Mouse (Mus musculus): ENCODE measurements around the gene Mrpl47. TPM values are rescaled to one million over a fixed set of nuclear protein-coding genes. Genes with fewer than 3 reads are reported as not detected.
A peak's percentile ranks its signal among the peaks of the same experiment; 100 is the strongest.
"Not testable (repeated sequence)": the region's sequence is repeated elsewhere in the genome, so short reads cannot be mapped to it uniquely, and the experiment has no call there.

Mrpl47 gene
- polyA plus RNA-seq, 1 experiment from 2014 or later: 35.7 TPM

DNA sequence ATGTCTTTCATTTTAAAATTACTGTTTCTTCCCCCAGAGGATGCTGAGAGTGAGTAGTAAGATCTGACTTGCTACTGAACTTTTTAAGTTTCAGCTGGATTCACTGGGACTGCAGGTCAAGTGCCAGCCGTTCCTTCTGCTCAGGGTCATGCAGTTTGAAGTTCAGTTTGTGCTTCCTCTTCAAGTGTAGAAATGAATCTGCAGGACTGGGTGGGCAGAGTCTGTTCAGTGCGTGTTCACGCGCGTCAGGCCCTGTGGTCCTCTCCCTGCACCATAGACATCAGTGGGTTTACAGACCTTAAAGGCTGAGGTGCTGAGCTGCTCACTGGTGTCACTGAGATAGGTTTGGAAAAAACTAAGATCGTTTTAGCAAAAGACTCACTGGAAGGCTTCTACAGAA, 7.6 kb upstream of the Mrpl47 start:
- no peak overlapping the region for H3K9ac ChIP-seq (ENCODE audit: low read depth, low read length)
- 94% methylated on average over 6 of the region's 6 CpGs for WGBS
- H3K4me2 ChIP-seq (replicated peaks; ENCODE audit: low read depth, low read length): no peak overlapping the region
- no peak overlapping the region for H3K27ac ChIP-seq (ENCODE audit: low read depth, low read length)
- ATAC-seq (ENCODE audit: low FRiP score, low TSS enrichment): no peak
- no peaks in the 10 kb centered on the region for H3K27me3 ChIP-seq (ENCODE audit: control insufficient read depth, insufficient read depth, low read length)
- no peaks in the 10 kb centered on the region for H3K9me3 ChIP-seq (ENCODE audit: control insufficient read depth, low read length)
- no peak overlapping the region for H3K4me3 ChIP-seq (ENCODE audit: low read length)
- no peaks in the 10 kb centered on the region for H3K4me1 ChIP-seq (ENCODE audit: control insufficient read depth, insufficient read depth, low read length)
- H3K36me3 ChIP-seq (ENCODE audit: control insufficient read depth, insufficient read depth, low read length): peaks cover 41% of the 10 kb centered on the region

DNA sequence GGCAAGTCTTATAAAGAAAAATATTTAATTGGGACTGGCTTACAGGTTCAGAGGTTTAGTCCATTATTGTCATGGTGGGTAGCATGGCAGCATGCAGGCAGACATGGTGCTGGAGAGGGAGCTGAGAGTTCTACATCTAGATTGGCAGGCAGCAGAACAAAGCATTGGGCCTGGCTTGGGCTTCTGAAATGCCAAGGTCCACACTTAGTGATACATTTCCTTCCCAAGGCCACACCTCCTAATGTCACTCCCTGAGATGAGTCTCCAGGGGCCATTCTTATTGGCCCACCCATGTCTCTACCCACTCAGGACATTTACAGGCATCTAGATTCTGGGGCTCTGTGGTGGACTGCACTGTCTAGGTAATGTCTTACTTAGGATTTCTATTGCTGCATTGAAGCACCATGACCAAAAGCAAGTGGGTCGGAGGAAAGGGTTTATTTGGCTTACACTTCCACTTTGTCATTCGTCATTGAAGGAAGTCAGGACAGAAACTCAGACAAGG, 4.9 kb upstream of the Mrpl47 start:
- Histone ChIP-seq H3K4me1 (ENCODE audit: control insufficient read depth, insufficient read depth, low read length) (peaks cover 7% of the 10 kb centered on the region; the same call in 1 of the 2 replicates), H3K27me3 (ENCODE audit: control insufficient read depth, insufficient read depth, low read length) (no peaks in the 10 kb centered on the region), H3K9ac (ENCODE audit: low read depth, low read length) (no peak overlapping the region), H3K4me3 (ENCODE audit: low read length) (no peak overlapping the region), H3K27ac (ENCODE audit: low read depth, low read length) (no peak overlapping the region), H3K4me2 (replicated peaks; ENCODE audit: low read depth, low read length) (no peak overlapping the region), H3K36me3 (ENCODE audit: control insufficient read depth, insufficient read depth, low read length) (peaks cover 23% of the 10 kb centered on the region), H3K9me3 (ENCODE audit: control insufficient read depth, low read length) (no peaks in the 10 kb centered on the region)
- ATAC-seq (ENCODE audit: low FRiP score, low TSS enrichment): no peak
- WGBS: 78% methylated on average over 2 of the region's 2 CpGs

DNA sequence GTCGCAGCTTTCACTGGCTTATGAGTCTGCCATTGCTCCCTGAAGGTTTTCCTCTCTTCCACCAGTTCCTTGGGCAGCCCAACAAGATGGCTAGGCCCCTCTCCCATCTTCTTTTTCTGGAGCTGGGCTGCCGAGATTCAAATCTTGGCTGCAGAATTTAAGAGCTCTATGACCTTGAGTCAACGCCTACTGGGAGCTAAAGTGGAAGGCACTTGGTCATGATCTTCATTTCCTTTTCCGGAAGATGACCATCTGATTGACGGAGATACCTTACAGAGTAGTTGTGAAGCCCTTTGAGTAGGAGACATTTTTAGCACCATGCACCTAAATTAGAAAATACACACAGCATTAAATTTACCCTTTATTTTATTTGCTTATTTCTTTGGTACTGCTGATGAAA, 1.1 kb upstream of the Mrpl47 start:
- H3K27ac ChIP-seq (ENCODE audit: low read depth, low read length): no peak overlapping the region
- peaks cover 14% of the 10 kb centered on the region; the same call in 1 of the 2 replicates for H3K4me1 ChIP-seq (ENCODE audit: control insufficient read depth, insufficient read depth, low read length)
- H3K27me3 ChIP-seq (ENCODE audit: control insufficient read depth, insufficient read depth, low read length): no peaks in the 10 kb centered on the region
- H3K9ac ChIP-seq (ENCODE audit: low read depth, low read length): no peak overlapping the region
- no peaks in the 10 kb centered on the region for H3K9me3 ChIP-seq (ENCODE audit: control insufficient read depth, low read length)
- H3K4me3 ChIP-seq (ENCODE audit: low read length): no peak overlapping the region
- WGBS: 84% methylated on average over 5 of the region's 5 CpGs
- no peak for ATAC-seq (ENCODE audit: low FRiP score, low TSS enrichment)
- peaks cover 8% of the 10 kb centered on the region; the same call in 1 of the 2 replicates for H3K36me3 ChIP-seq (ENCODE audit: control insufficient read depth, insufficient read depth, low read length)
- no peak overlapping the region; the same call in 1 of the 2 replicates for H3K4me2 ChIP-seq (replicated peaks; ENCODE audit: low read depth, low read length)

DNA sequence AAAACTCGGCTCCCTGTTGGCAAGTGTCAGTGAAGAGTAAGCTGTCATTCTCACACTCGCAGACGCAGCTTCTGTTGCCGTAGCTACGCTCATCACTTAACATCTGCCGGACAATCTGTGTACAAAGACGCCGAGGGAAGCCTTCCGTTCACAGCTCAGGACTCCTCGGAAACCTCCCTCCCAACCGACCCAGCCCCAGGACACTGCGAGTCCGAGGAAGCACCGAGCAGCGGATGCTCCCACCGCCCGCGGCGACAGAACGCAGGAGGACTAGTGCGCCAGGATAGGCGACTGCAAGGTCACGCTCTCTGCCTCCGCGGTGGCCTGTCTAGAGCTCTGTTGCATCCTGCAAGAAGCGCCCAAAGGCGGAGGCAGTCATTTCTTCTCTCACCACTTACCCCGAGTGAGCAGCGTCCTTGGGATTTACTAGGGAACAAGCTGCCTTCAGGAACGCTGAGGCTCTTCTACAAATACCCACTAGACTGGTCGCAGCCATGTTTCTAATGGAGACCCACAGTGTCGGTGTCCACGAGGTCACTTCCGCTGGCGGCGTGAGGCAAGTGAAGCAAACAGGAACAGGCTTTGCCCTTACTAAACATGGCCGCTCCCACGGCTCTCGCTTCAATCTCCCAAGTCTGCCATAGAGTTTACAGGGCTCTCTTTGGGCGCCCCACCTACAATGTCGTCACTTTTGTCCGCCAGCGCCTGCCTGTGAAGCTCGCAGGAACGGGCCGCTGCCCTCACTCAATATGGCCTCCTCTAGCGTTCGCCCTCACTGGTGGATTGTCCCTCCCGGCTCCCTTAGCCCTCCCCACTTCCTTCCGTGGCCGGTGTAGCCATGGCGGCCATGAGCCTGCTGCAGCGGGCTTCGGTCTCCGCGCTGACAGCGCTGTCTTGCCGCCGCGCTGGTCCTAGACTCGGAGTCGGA, 897 bp downstream of the Mrpl47 start, which contains the start of gene Ndufb5:
Ndufb5 (plus strand) TSS at position 747 of the 928 bp plus-strand sequence.
- Histone ChIP-seq H3K27me3 (ENCODE audit: control insufficient read depth, insufficient read depth, low read length) (no peaks in the 10 kb centered on the region), H3K9ac (ENCODE audit: low read depth, low read length) (peak within 1 kb of the TSS; percentile 85), H3K4me3 (ENCODE audit: low read length) (peak within 1 kb of the TSS; percentile 98), H3K9me3 (ENCODE audit: control insufficient read depth, low read length) (no peaks in the 10 kb centered on the region), H3K4me1 (ENCODE audit: control insufficient read depth, insufficient read depth, low read length) (peaks cover 14% of the 10 kb centered on the region; the same call in 1 of the 2 replicates), H3K36me3 (ENCODE audit: control insufficient read depth, insufficient read depth, low read length) (peaks cover 17% of the 10 kb centered on the region), H3K4me2 (replicated peaks; ENCODE audit: low read depth, low read length) (peak within 1 kb of the TSS; percentile 80), H3K27ac (ENCODE audit: low read depth, low read length) (peak within 1 kb of the TSS; percentile 74; the same call in 1 of the 2 replicates)
- peak; percentile 98 for ATAC-seq (ENCODE audit: low FRiP score, low TSS enrichment)
- WGBS: under 1% methylated on average over 62 of the region's 62 CpGs

DNA sequence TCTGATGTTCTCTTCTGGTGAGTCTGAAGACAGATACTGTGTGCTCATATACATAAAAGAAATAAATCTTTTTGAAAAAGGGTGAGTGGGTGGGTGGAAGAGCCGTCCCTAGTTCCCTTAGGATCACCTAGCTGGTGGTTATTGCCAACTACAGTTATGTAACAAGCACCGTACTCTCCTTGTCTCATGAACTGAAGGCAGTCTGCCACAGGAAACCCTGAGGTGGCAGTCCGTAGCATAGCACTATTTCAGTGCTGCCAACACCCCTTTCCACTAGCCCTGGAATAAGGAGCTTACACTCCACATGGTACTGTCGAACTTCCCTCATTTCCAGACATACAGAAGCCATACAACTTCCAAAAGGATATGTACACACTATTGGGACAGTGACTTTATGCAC, 9.5 kb downstream of the Mrpl47 start:
- Histone ChIP-seq H3K9ac (ENCODE audit: low read depth, low read length) (no peak overlapping the region), H3K27me3 (ENCODE audit: control insufficient read depth, insufficient read depth, low read length) (no peaks in the 10 kb centered on the region), H3K27ac (ENCODE audit: low read depth, low read length) (no peak overlapping the region), H3K4me3 (ENCODE audit: low read length) (no peak overlapping the region), H3K9me3 (ENCODE audit: control insufficient read depth, low read length) (no peaks in the 10 kb centered on the region), H3K4me1 (ENCODE audit: control insufficient read depth, insufficient read depth, low read length) (no peaks in the 10 kb centered on the region), H3K4me2 (replicated peaks; ENCODE audit: low read depth, low read length) (no peak overlapping the region), H3K36me3 (ENCODE audit: control insufficient read depth, insufficient read depth, low read length) (peaks cover 88% of the 10 kb centered on the region)
- ATAC-seq (ENCODE audit: low FRiP score, low TSS enrichment): no peak
- 80% methylated on average over 4 of the region's 4 CpGs for WGBS

DNA sequence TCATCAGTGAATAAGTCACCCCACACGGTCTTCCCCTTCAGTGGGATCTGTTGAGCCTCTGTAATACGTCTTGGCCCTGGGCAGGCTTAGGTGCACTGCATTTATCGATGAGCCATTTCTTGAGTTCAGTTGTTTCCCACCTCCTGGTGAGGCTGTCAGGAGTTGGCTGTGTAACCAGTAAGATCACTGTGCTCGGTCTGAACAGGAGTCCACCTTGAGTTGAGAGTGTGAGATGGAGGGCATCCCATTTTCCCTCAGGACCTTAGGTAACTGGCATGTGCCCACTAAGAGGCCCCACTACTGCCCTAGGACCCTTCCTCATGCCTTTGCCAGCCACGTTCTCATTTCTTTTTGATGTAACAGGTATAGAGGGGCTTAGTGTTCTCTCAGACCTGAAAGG, 11.5 kb downstream of the Mrpl47 start:
- no peak overlapping the region for H3K9ac ChIP-seq (ENCODE audit: low read depth, low read length)
- no peak for ATAC-seq (ENCODE audit: low FRiP score, low TSS enrichment)
- peaks cover 91% of the 10 kb centered on the region for H3K36me3 ChIP-seq (ENCODE audit: control insufficient read depth, insufficient read depth, low read length)
- H3K4me1 ChIP-seq (ENCODE audit: control insufficient read depth, insufficient read depth, low read length): no peaks in the 10 kb centered on the region
- H3K4me2 ChIP-seq (replicated peaks; ENCODE audit: low read depth, low read length): no peak overlapping the region
- no peak overlapping the region for H3K4me3 ChIP-seq (ENCODE audit: low read length)
- no peaks in the 10 kb centered on the region for H3K27me3 ChIP-seq (ENCODE audit: control insufficient read depth, insufficient read depth, low read length)
- H3K9me3 ChIP-seq (ENCODE audit: control insufficient read depth, low read length): no peaks in the 10 kb centered on the region
- WGBS: 89% methylated on average over 5 of the region's 5 CpGs
- no peak overlapping the region for H3K27ac ChIP-seq (ENCODE audit: low read depth, low read length)

DNA sequence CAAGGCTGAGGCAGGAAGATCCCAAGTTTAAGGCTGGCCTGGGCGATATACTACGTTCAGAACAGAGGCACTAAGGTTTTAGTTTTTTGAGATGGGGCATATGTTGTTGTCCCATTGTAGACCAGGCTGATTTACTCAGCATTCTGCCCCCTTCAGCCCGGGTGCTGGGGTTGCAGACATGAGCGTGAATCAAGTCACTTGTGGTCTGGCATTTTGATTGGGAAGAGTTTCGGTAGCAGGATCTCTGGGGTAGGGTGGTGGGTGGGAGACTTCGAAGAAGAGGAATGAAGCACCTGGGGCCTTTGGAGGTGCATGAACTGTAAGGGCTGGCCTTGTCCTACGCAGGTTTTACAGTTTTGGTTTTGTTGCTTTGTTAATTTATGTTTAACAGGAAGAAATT, 13.2 kb downstream of the Mrpl47 start:
- WGBS: 94% methylated on average over 7 of the region's 7 CpGs
- no peaks in the 10 kb centered on the region for H3K9me3 ChIP-seq (ENCODE audit: control insufficient read depth, low read length)
- H3K4me1 ChIP-seq (ENCODE audit: control insufficient read depth, insufficient read depth, low read length): no peaks in the 10 kb centered on the region

DNA sequence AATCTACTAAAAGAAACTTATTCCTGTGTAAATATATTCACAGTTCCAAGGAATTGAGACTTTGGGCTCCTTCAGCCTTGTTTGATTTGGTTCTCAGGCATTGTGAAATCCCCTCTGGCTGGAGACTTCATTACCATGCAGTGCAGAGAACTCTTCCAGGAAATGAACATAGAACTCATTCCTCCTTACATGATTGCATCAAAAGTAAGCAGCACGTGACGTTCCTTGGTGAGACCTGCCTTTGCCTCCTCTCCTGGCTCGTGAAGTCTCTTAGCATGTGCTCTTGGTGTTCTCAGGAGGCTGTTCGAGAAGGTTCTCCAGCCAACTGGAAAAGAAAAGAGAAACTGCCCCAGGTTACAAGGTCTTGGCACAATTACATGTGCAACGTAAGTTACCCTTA, 19.1 kb downstream of the Mrpl47 start:
- no peaks in the 10 kb centered on the region for H3K4me1 ChIP-seq (ENCODE audit: control insufficient read depth, insufficient read depth, low read length)
- peaks cover 95% of the 10 kb centered on the region for H3K36me3 ChIP-seq (ENCODE audit: control insufficient read depth, insufficient read depth, low read length)
- no peaks in the 10 kb centered on the region for H3K9me3 ChIP-seq (ENCODE audit: control insufficient read depth, low read length)
- no peak for ATAC-seq (ENCODE audit: low FRiP score, low TSS enrichment)
- H3K9ac ChIP-seq (ENCODE audit: low read depth, low read length): no peak overlapping the region
- 88% methylated on average over 5 of the region's 5 CpGs for WGBS
- H3K4me2 ChIP-seq (replicated peaks; ENCODE audit: low read depth, low read length): no peak overlapping the region
- H3K4me3 ChIP-seq (ENCODE audit: low read length): no peak overlapping the region
- H3K27ac ChIP-seq (ENCODE audit: low read depth, low read length): no peak overlapping the region
- H3K27me3 ChIP-seq (ENCODE audit: control insufficient read depth, insufficient read depth, low read length): no peaks in the 10 kb centered on the region

More for the DNA sequence above, 13.2 kb downstream of the Mrpl47 start:
- Histone ChIP-seq H3K27ac (ENCODE audit: low read depth, low read length) (no peak overlapping the region), H3K36me3 (ENCODE audit: control insufficient read depth, insufficient read depth, low read length) (peaks cover 92% of the 10 kb centered on the region), H3K27me3 (ENCODE audit: control insufficient read depth, insufficient read depth, low read length) (no peaks in the 10 kb centered on the region), H3K9ac (ENCODE audit: low read depth, low read length) (no peak overlapping the region), H3K4me2 (replicated peaks; ENCODE audit: low read depth, low read length) (no peak overlapping the region), H3K4me3 (ENCODE audit: low read length) (no peak overlapping the region)
- ATAC-seq (ENCODE audit: low FRiP score, low TSS enrichment): no peak

DNA sequence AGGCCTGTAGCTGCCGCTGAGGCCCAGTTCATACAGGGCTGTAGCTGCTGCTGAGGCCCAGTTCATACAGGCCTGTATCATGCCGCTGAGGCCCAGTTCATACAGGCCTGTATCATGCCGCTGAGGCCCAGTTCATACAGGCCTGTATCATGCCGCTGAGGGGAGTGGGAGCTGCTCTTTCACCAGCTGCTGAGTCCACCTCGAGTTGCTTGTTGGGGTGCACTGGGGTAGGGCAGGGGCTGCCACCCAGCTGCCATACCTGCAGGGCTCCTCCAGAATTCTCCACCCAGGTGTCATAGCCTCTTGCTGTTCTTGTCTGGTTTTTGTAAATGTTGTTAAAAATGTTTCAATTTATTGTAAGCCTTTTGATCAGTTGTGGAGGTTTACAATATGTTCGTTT, 20.0 kb downstream of the Mrpl47 start:
- WGBS: 97% methylated on average over 6 of the region's 6 CpGs
- not testable (repeated sequence) for H3K4me3 ChIP-seq (ENCODE audit: low read length); H3K9me3 ChIP-seq (ENCODE audit: control insufficient read depth, low read length); H3K27ac ChIP-seq (ENCODE audit: low read depth, low read length); H3K4me2 ChIP-seq (replicated peaks; ENCODE audit: low read depth, low read length); H3K9ac ChIP-seq (ENCODE audit: low read depth, low read length); H3K27me3 ChIP-seq (ENCODE audit: control insufficient read depth, insufficient read depth, low read length); H3K4me1 ChIP-seq (ENCODE audit: control insufficient read depth, insufficient read depth, low read length); ATAC-seq (ENCODE audit: low FRiP score, low TSS enrichment)
- H3K36me3 ChIP-seq (ENCODE audit: control insufficient read depth, insufficient read depth, low read length): peaks cover 95% of the 10 kb centered on the region
